Mouse (Mus musculus): ENCODE data around the gene Kcnk13. TPM values are rescaled to one million over a fixed set of nuclear protein-coding genes. Genes with fewer than 3 reads are reported as not detected.

Gene Kcnk13
- polyA plus RNA-seq, 1 experiment from 2014 or later: 0.42 TPM

DNA sequence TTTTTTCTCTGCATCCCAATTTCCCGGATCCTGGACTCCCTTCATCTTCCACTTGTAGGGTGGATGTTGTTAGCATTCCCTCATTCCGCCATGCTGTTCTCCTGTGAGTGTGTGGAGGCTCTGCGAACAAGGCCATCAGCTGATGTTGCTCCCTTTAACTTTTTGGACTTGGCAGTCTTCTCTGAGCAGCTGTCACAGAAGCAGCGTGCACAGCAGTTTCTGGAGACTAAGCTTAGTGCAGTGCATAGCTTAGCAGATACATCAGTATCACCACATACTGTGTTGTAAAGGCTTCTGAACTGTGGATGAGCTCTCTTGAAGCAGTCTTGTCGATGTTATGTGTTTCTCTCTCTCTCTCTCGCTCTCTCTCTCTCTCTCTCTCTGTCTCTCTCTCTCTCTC, 25.1 kb upstream of the Kcnk13 start:
- no peak overlapping the region for H3K9ac ChIP-seq
- H3K9me3 ChIP-seq (replicated peaks): no peaks in the 10 kb centered on the region
- WGBS: 88% methylated on average over 6 of the region's 6 CpGs
- H3K27ac ChIP-seq: no peak overlapping the region
- no peak overlapping the region for H3K4me3 ChIP-seq (replicated peaks)
- peaks cover 17% of the 10 kb centered on the region for H3K4me1 ChIP-seq
- no peak for ATAC-seq (replicated peaks; ENCODE audit: low FRiP score)
- H3K27me3 ChIP-seq: no peaks in the 10 kb centered on the region
- H3K4me2 ChIP-seq: no peak overlapping the region
- peaks cover 24% of the 10 kb centered on the region for H3K36me3 ChIP-seq

- Histone ChIP-seq H3K9ac (no peak overlapping the region), H3K9me3 (replicated peaks) (no peaks in the 10 kb centered on the region), H3K27ac (no peak overlapping the region; the same call in 1 of the 2 replicates), H3K4me3 (replicated peaks) (no peak overlapping the region), H3K4me1 (peaks cover 17% of the 10 kb centered on the region), H3K36me3 (peaks cover 19% of the 10 kb centered on the region), H3K27me3 (no peaks in the 10 kb centered on the region), H3K4me2 (no peak overlapping the region)
- peak; percentile 92 for ATAC-seq (replicated peaks; ENCODE audit: low FRiP score)
- 43% methylated on average over 7 of the region's 7 CpGs for WGBS
Measured at GRCm38 (mm10) chr12:99940704-99941103, 23.6 kb upstream of the Kcnk13 start.

DNA sequence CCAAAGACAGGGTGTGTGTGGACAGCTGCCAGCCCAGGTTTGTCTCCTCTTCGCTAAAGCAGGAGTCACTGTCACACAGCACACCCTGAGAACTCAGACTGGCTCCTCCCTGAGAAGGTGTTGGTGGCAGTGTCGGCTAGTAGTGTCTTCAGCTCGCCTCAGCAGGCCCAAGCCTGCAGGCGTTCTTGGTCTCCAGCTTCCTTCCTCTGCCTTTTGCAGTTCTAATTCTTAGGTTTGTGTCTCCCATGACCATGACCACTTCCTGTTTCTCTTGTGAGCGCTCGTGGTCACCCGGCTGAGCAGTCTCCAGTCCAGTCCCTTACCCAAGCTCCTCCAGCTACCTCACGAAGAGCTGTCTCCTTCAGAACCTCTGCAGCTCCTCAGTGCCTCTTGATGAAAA, 21.9 kb upstream of the Kcnk13 start:
- no peaks in the 10 kb centered on the region for H3K27me3 ChIP-seq
- no peak overlapping the region for H3K27ac ChIP-seq
- peaks cover 17% of the 10 kb centered on the region for H3K4me1 ChIP-seq
- no peak overlapping the region for H3K9ac ChIP-seq
- WGBS: 80% methylated on average over 8 of the region's 8 CpGs
- H3K4me2 ChIP-seq: no peak overlapping the region
- H3K4me3 ChIP-seq (replicated peaks): no peak overlapping the region
- ATAC-seq (replicated peaks; ENCODE audit: low FRiP score): no peak
- H3K9me3 ChIP-seq (replicated peaks): no peaks in the 10 kb centered on the region
- peaks cover 21% of the 10 kb centered on the region for H3K36me3 ChIP-seq

DNA sequence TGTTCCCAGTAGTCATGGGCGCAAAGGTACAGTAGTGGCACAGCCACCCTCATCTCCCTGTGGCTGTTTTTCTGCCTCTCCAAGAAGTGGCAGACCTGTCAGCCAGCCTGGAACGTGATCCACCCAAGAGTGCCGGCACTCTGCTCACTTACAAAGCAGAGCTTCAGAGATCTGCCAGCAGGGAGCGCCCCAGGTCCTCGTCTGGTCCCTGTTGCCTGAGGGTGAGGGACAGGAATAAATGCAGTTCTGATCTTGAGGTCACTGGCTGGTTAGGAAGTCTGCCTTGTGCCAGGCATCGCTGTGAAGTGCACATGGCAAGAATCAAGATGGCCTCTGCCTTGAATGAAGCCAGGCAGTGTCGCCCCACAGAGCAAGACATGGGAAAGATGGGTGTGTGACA, 11.4 kb upstream of the Kcnk13 start:
- H3K4me3 ChIP-seq (replicated peaks): no peak overlapping the region
- no peak for ATAC-seq (replicated peaks; ENCODE audit: low FRiP score)
- no peaks in the 10 kb centered on the region for H3K9me3 ChIP-seq (replicated peaks)
- 63% methylated on average over 7 of the region's 7 CpGs for WGBS
- no peaks in the 10 kb centered on the region for H3K4me1 ChIP-seq
- no peak overlapping the region for H3K4me2 ChIP-seq
- H3K27me3 ChIP-seq: no peaks in the 10 kb centered on the region
- peaks cover 8% of the 10 kb centered on the region for H3K36me3 ChIP-seq
- no peak overlapping the region for H3K27ac ChIP-seq
- H3K9ac ChIP-seq: no peak overlapping the region

GRCm38 (mm10) chr12:99956411-99956810, 7.9 kb upstream of the Kcnk13 start:
- Histone ChIP-seq H3K4me2 (no peak overlapping the region), H3K36me3 (0 out of 2 replicates have a peak, but pooled peaks cover 6% of the 10 kb centered on the region), H3K4me1 (no peaks in the 10 kb centered on the region), H3K27ac (no peak overlapping the region), H3K9ac (no peak overlapping the region), H3K27me3 (peaks cover 16% of the 10 kb centered on the region), H3K4me3 (replicated peaks) (no peak overlapping the region), H3K9me3 (replicated peaks) (no peaks in the 10 kb centered on the region)
- WGBS: 85% methylated on average over 7 of the region's 7 CpGs
- no peak for ATAC-seq (replicated peaks; ENCODE audit: low FRiP score)

GRCm38 (mm10) chr12:99958068-99959060, 5.9 kb upstream of the Kcnk13 start:
- Histone ChIP-seq H3K27ac (no peak overlapping the region), H3K9ac (no peak overlapping the region), H3K4me2 (no peak overlapping the region), H3K4me1 (no peaks in the 10 kb centered on the region), H3K9me3 (replicated peaks) (no peaks in the 10 kb centered on the region), H3K27me3 (peaks cover 24% of the 10 kb centered on the region), H3K4me3 (replicated peaks) (no peak overlapping the region), H3K36me3 (0 out of 2 replicates have a peak, but pooled peaks cover 6% of the 10 kb centered on the region)
- no peak for ATAC-seq (replicated peaks; ENCODE audit: low FRiP score)
- WGBS: 51% methylated on average over 9 of the region's 9 CpGs

GRCm38 (mm10) chr12:99959291-99959690, 5.0 kb upstream of the Kcnk13 start:
- Histone ChIP-seq H3K4me1 (peaks cover 3% of the 10 kb centered on the region), H3K9ac (no peak overlapping the region), H3K36me3 (0 out of 2 replicates have a peak, but pooled peaks cover 6% of the 10 kb centered on the region), H3K27ac (no peak overlapping the region), H3K9me3 (replicated peaks) (no peaks in the 10 kb centered on the region), H3K27me3 (peaks cover 33% of the 10 kb centered on the region), H3K4me2 (no peak overlapping the region), H3K4me3 (replicated peaks) (no peak overlapping the region)
- no peak; the same call in 1 of the 2 replicates for ATAC-seq (replicated peaks; ENCODE audit: low FRiP score)

DNA sequence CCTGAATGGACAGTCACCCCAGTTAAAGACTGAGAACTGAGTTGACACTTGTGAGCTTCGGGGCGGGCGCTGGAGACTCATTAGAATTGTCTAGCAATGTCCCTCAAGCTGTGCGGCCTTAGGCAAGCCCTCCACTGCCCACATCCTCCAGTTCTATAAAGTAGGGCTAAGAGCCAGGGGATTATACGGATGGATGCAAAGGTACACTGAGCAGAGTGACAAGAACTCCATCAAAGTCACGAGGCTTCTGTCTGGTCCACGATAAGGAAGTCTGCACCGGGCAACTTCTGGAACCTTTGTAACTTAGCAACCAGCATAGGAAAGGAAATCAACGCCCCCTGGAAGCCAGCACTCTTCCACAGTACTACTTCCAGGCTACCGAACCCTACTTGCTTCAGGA, 4.4 kb upstream of the Kcnk13 start:
- Histone ChIP-seq H3K36me3 (0 out of 2 replicates have a peak, but pooled peaks cover 6% of the 10 kb centered on the region), H3K9me3 (replicated peaks) (no peaks in the 10 kb centered on the region), H3K9ac (no peak overlapping the region), H3K4me1 (peaks cover 10% of the 10 kb centered on the region), H3K4me3 (replicated peaks) (no peak overlapping the region), H3K4me2 (no peak overlapping the region), H3K27me3 (peaks cover 40% of the 10 kb centered on the region), H3K27ac (no peak overlapping the region)
- 21% methylated on average over 10 of the region's 10 CpGs for WGBS
- no peak for ATAC-seq (replicated peaks; ENCODE audit: low FRiP score)

DNA sequence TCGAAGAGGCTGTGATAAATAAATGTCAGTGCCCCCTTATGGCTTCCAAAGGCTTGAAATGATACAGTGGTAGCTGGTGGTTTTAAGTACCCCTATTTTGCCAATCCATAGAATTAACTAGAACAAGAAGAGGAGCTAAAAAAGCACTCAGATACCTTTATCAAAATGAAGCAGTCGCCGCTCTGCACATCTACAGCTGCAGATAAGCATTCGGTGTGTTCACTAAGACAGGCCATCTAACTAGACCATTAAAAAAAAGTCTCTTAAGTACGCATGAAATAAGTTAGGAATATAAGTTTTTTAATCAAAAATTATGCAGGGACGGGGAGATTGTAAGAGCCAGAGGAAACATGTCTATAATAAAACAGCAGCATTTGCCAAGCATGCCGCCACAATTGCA, 3.6 kb upstream of the Kcnk13 start:
- no peak overlapping the region for H3K27ac ChIP-seq
- no peak overlapping the region for H3K9ac ChIP-seq
- 87% methylated on average over 7 of the region's 7 CpGs for WGBS
- 0 out of 2 replicates have a peak, but pooled peaks cover 2% of the 10 kb centered on the region for H3K36me3 ChIP-seq
- H3K4me3 ChIP-seq (replicated peaks): no peak overlapping the region
- no peak overlapping the region for H3K4me2 ChIP-seq
- peaks cover 17% of the 10 kb centered on the region for H3K4me1 ChIP-seq
- no peak for ATAC-seq (replicated peaks; ENCODE audit: low FRiP score)
- peaks cover 47% of the 10 kb centered on the region for H3K27me3 ChIP-seq
- H3K9me3 ChIP-seq (replicated peaks): no peaks in the 10 kb centered on the region

- no peaks in the 10 kb centered on the region for H3K36me3 ChIP-seq
- peak overlapping the region; percentile 36 for H3K9ac ChIP-seq
- peak; percentile 12 for ATAC-seq (replicated peaks; ENCODE audit: low FRiP score)
- peaks cover 84% of the 10 kb centered on the region for H3K27me3 ChIP-seq
- peak overlapping the region; percentile 52 for H3K4me3 ChIP-seq (replicated peaks)
- under 1% methylated on average over 75 of the region's 77 CpGs for WGBS
- H3K4me1 ChIP-seq: peaks cover 25% of the 10 kb centered on the region
- peak overlapping the region; percentile 97 for H3K4me2 ChIP-seq
- no peaks in the 10 kb centered on the region for H3K9me3 ChIP-seq (replicated peaks)
- no peak overlapping the region for H3K27ac ChIP-seq
Measured at GRCm38 (mm10) chr12:99965203-99966115, 1.2 kb downstream of the Kcnk13 start.

DNA sequence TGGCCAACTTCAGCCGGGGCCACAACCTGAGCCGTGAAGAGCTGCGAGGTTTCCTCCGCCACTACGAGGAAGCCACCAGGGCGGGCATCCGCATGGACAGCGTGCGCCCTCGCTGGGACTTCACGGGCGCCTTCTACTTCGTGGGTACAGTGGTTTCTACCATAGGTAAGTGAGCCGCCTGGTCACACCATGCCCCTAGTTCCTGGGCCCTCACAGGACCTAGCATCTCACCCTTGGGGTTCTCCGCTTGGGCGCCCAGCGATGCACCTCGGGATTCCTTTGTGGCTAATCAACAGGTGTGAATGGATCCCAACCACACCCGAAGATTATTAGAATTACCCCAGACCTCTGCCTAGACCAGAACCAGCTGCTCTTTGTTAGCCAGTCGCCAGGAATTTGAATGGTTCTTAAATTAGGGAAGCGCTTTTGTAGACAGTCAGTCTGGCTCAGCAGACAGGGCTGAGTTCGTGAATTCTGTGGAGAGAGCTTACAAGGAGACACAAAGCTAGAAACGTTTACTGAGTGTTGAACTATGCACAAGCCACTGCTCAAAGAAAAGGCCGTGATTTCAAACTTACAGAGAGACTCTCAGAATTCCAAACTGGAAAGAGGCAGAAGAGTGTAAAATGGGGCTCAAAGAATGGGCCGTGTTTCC, 1.9 kb downstream of the Kcnk13 start:
- Histone ChIP-seq H3K9me3 (replicated peaks) (no peaks in the 10 kb centered on the region), H3K36me3 (no peaks in the 10 kb centered on the region), H3K4me2 (peak overlapping the region; percentile 97), H3K4me3 (replicated peaks) (peak overlapping the region; percentile 52), H3K9ac (peak overlapping the region; percentile 36; the same call in 1 of the 2 replicates), H3K4me1 (peaks cover 25% of the 10 kb centered on the region), H3K27me3 (peaks cover 82% of the 10 kb centered on the region), H3K27ac (no peak overlapping the region)
- ATAC-seq (replicated peaks; ENCODE audit: low FRiP score): no peak; the same call in 1 of the 2 replicates
- WGBS: 3% methylated on average over 25 of the region's 25 CpGs
